Mouse (Mus musculus) CD8-positive naive resting alpha-beta T cell, adult 2 months (primary cell): ENCODE results near the gene Gm3020.
"Not testable (repeated sequence)": the region's sequence is repeated elsewhere in the genome, so short reads cannot be mapped to it uniquely, and the experiment has no call there.

Experiments
- DNase-seq, 2 experiments: peaks; one replicate each; pipeline ENCODE4 v3.0.0; 2022; ENCODE audit warnings: low read depth in 2 of 2, low spot score in 2 of 2

Gm3020 gene

DNA sequence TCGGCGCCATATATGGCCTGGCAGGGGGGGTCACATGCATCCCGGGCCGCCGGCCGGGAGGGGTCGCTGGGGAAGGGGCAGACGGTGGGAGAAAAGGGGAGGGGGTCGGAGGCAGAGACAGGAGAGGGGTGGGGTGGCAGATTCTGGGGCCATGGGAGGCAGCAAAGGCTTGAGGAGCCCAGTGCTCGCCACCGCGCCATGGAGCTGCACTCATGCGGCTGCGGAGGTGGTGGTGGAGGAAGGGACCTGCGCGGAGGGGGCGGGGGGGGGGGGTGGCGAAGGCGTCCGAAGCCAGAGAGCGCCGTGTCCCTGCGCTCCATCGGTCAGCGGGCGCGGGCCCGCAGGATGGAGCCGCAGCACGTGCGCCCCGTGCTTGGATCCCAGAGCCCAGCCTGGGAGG is at the start of gene Gm3020:
Gene Gm3020 (plus strand): TSS at position 301 of the 400 bp plus-strand sequence.
- DNase-seq, result not testable (repeated sequence)

- not testable (repeated sequence) for DNase-seq
These were observed 17.6 kb upstream of the Gm3020 start, which contains the start of gene Gm3012 for GRCm38 (mm10) chr14:3634212-3634611. TSS of gene Gm3012 (plus strand) at chr14:3634512.

DNA sequence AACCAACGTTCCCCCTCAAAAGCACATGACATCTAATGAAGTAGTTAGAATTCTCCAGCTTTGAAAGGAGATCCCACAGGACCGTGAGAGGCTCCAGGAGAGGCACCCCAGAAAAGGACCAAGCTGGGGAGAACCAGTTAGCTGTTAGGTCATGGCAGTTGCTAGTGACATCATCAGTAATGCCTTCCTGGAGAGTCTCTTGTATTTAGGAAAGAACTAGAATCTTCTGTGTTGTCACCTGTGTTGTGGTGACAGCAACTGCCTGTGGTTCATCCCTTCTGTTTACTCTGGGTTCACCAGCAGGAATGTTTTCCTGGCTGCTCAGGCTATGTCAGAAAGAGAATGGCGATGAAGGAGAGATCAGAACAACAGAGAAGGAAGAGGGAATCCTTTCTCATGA is 36.7 kb downstream of the Gm3020 start, which contains the start of gene Gm3043:
Gene Gm3043 (plus strand): TSS at position 301 of the 400 bp plus-strand sequence.
- DNase-seq, result not testable (repeated sequence)
